Mouse (Mus musculus) cerebellum, adult (tissue): ENCODE measurements around the gene Stk10.
A peak's percentile ranks its signal among the peaks of the same experiment; 100 is the strongest.
"Not testable (repeated sequence)": the region's sequence is repeated elsewhere in the genome, so short reads cannot be mapped to it uniquely, and the experiment has no call there.

Experiments
- ATAC-seq: cut with Nextera tagmentation; 2 replicates; pipeline ENCODE4 v1.9.2; 2017; ENCODE audit warnings: mild to moderate bottlenecking, moderate library complexity, mixed read lengths; ENCODE audit not compliant: insufficient number of reproducible peaks, low FRiP score, low TSS enrichment

The Stk10 gene

GRCm38 (mm10) chr11:32532765-32533481 lies at the start of gene Stk10:
TSS of gene Stk10 (plus strand) at chr11:32533305.
- ATAC-seq: peak; percentile 86

DNA sequence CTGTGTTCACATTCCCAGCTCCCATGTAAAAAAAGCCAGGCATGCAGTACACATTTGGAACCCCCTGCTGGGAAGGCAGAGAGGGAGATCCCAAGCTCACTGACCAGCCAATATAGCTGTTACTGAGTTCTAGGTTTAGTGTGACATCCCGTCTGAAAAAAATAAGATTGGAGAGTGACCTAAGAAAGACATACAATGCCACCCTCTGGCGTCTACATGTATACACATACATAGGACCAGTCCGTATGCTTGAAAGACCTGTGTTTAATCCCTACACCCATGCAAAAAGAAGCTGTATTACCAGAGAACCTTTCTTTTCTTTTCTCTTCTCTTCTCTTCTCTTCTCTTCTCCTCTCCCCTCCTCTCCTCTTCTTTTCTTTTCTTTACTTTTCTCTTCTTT lies 47.8 kb upstream of the Stk10 start:
- ATAC-seq: no peak

DNA sequence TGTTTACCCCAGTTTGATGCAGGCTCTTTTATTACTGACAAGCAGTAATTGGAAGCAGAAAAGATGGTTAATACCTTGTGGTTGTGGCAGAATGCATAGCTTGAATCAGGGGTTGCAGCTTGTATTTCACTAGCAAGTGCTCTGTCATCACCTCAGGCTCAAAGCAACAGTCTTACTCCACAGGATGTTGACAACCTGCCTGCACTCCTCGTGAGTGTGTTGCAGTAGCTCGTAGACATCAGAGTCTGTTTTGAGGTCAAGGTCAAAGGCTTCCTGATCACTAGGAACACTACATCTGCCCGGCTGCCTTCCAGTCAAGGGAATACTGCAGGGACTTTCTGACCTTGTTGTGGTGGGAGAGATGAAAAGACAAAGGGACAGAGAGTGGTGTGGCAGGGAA lies 46.5 kb upstream of the Stk10 start:
- ATAC-seq: no peak

DNA sequence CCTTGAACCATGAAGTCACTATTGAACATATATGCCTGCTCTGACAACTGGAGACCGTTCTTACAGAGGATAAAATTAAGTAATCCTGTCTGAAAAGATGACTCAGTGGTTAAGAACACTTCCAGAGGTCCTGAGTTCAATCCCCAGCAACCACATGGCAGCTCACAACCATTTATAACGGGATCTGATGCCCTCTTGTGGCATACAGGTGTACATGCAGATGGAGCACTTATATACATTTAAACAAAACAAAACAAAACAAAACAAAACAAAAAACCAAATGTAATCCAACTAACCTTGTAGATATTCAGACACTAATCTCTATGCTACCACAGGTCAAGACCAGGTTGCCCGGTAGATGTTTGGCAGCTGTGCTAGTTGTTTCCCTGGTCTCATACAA lies 45.6 kb upstream of the Stk10 start:
- ATAC-seq: no peak

DNA sequence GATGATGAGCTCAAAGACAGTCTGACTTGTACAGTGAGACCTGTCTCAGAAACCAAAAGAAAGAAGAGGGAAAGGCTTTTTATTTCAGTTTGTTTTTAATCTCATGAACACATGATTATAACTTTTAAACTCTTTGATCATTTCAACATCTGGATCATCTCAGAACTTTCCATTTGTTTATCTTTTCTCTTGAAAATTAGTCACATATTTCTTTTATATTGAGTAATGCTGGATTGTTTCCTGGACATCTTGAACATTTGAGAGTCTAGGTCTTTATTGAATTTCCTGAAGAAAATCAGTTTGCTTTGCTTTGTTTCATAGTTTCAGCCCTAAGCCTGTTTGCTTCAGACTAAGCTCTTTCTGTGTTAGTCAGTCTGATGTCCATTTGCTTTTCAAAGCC lies 44.8 kb upstream of the Stk10 start:
- ATAC-seq: no peak

GRCm38 (mm10) chr11:32488808-32489670 lies 44.1 kb upstream of the Stk10 start:
- ATAC-seq: no peak

DNA sequence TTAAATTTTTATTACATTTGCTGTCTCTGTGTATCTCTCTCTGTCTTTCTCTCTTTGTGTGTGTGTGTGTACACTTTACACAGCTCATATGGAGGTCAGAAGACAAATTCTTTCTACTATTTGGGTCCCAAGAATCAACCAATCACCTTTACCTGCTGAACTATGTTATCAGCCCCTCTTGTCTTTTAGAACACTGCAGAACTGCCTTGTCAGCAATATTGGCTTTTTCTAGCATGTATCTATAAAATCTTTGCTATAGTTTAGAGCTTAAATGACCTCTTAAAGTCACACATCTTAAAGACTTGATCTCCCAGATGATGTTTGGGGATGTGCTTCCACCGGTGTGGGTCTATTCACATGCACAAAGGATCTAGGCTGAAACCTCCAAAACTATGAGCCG lies 42.0 kb upstream of the Stk10 start:
- ATAC-seq: no peak

DNA sequence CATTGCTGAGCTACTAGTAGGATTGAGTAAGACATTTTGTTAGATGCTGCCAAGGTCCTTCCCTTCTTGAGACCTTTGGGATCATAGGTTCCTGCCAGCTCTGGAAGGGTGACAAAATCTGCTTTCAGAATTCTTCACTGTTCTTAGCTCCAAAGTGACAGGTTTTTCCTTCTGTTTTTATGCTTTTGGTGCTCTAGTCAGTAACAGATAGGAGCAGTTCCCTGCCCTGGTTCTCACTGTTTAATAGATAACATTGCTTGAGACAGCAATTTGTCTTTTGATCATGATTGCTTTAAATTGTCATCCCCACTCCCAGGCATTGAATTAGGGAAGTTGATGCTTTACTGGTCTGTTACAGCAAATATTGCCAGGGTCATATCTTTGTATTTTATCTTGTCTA lies 39.8 kb upstream of the Stk10 start:
- ATAC-seq: no peak

DNA sequence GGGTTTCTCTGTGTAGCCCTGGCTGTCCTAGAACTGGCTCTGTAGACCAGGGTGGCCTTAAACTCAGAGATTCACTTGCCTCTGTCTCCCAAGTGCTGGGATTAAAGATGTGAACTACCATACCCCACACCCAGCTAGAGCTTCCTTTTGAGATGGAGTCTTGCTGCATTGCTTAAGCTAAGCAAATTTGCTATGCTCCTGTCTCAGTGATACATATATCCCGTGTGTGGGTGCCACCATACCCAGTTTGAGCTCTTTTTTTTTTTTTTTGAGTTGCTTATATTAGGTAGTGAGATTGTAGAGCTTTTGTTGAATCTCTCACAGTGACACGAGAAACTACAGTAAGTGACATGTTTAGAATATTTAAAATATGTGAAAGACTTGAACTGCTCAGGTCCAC lies 37.8 kb upstream of the Stk10 start:
- ATAC-seq: no peak

DNA sequence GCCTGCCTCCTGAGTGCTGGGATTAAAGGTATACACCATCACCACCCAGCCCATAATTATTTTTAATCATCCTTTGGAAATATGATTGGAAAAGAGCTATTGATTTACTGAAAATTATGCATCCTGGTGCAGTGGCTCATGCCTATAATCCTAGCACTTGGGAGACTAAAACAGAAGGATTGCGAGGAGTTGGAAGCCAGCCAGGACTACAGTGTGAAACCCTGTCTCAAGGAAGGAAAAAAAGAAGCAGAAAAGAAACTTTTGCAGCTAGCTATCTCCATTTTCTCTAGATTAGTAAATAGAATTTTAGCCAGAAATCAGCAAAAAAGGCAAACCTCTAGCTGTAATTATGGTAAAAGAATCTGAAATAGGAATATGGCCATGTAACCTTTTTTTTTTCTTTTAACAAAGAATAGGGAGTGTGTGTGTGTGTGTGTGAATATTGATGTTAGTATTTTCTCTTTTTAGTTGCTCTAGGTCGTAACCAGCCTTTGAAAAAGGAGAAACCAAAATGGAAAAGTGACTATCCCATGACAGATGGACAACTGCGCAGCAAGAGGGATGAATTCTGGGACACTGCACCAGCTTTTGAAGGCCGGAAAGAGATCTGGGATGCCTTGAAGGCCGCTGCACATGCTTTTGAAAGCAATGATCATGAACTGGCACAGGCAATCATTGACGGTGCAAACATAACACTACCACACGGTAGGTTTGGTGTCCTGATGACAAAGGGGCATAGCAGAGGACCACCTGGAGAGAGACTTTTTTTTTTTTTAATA lies 34.2 kb upstream of the Stk10 start:
- ATAC-seq: no peak

DNA sequence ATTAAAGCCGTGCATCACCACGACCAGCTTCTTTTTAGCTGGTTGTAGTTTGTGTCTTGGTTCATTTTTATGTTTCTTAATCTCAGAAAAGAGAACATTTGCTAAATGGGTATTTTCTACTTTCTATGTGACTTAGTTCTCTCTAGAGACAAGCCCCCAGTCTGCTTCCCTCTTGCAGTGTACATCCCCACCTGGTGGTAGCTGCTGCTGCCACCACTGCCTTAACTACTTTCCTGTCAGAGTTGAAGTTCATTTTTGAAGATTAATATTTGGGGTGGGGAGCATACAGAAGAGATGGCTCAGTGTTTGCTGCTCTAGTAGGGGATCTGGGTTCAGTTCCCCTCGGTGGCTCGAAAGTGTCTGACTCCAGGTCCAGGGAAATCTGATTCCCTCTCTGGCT lies 33.2 kb upstream of the Stk10 start:
- no peak for ATAC-seq

DNA sequence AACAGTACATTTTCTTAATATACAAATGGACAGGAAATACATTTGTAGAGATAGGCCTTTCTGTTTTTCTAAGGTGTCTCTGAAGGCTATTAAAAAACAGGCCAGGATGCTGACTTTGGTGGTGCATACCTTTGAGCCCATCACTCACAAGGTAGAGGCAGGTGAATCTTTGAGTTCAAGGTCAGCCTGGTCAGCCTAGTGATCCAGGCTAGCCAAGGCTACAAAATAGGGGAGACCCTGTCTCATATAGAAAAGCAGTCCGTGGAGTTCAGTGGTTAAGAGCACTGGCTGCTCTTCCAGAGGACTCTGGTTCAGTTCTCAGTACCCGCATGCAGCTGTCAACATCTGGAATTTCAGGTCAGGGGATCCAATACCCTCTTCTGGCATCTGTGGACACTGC lies 29.4 kb upstream of the Stk10 start:
- no peak for ATAC-seq

DNA sequence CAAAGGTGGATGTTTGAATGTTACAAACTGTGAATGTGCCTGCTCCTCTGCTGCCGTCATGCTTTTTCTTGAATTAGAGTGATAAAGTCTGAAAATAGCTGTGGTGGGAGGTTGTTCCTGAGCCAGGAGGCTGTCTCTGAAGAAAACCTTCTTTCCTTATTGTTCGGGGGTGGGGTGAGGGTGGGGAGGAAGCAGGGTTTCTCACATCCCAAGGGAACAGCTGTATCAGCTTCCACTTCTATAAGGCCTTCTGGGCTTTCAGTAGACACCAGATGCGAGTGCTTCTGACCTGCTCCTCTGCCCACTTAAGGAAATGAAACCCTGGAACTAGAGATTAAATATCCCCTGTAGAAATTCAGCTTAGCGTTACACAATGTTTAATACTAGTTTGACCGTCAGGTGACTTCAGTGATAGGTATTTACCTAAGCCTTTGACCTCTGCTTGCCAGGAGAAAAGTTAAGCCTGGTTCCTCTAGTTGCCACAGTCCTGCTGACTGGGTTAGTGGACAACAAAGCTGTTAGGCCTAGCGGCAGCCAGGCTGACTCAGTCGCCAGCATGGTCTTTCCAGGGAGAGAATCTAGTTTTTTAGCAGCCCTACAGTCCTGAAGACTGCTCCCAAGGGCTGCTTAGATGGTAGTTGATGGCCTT lies 27.9 kb upstream of the Stk10 start:
- no peak for ATAC-seq

DNA sequence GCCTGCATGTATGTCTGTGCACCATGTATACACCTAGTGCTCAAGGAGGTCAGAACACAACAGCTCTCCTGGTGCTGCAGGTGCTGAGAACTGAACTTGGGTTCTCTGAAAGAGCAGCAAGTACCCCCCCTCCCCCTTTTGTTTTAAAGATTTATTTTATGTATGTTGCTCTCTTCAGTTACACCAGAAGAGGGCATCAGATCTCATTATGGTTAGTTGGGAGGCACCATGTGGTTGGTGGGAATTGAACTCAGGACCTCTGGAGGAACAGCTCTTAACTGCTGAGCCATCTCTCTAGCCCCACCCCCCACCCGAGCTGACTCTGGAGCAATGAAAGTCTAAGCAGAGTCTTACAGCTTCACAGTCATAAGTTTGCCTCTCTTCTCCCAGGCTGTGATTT lies 22.2 kb upstream of the Stk10 start:
- no peak for ATAC-seq

- not testable (repeated sequence) for ATAC-seq
These were observed 18.3 kb upstream of the Stk10 start for GRCm38 (mm10) chr11:32514853-32515252.

GRCm38 (mm10) chr11:32516091-32516490 lies 17.0 kb upstream of the Stk10 start:
- ATAC-seq: no peak

- ATAC-seq: peak; percentile 97
These were observed 16.0 kb upstream of the Stk10 start for GRCm38 (mm10) chr11:32516916-32517712.

DNA sequence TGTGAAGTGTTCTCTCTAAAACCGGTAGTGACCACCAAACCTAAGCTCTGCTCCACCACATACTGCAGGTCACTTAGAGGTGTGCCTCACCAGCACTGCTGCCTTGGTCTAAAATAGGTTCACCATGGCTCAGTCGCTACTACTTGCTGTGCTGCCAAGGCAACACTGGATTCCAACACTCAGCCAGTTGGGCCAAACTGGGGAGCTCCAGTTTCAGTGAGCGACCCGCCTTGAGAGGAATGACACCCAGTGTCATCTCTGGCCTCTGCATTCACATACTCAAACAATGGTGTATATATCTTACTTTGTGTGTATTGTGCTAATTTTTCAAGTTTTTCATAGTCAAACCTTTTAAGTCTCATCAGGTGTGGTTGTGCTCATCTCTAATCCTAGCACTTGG lies 14.3 kb upstream of the Stk10 start:
- no peak for ATAC-seq

- ATAC-seq: no peak
These were observed 13.8 kb upstream of the Stk10 start for GRCm38 (mm10) chr11:32519354-32519753.

DNA sequence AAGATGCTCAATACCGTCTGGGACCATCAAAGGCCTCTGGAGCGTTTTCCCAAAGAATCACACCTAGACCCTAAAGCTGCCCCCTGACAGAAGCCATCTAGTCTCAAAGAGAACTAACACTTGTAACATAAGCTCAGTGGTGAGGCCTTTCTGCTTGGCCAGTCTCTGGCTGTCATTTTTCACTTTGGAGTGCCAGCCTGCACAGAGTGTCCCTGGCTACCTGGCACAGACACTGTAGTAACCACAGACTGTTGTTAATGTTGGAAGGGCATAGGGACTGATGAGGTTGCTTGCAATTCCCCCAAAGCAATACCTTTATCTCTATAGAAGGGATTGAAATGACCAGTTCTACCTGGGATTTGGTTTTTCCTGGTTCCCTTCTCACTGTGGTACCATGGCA lies 11.9 kb upstream of the Stk10 start:
- no peak for ATAC-seq
